Mouse (Mus musculus): ENCODE data around the gene Tmem119. TPM values are rescaled to one million over a fixed set of nuclear protein-coding genes. Genes with fewer than 3 reads are reported as not detected.

The Tmem119 gene
- total and polyA plus RNA-seq, 3 experiments = 0.13 TPM; not detected in 2

GRCm38 (mm10) chr5:113808177-113808576 lies 7.9 kb upstream of the Tmem119 start:
- no peaks in the 10 kb centered on the region for H3K36me3 ChIP-seq (ENCODE audit: control insufficient read depth in 1 of 2, insufficient read depth in 2 of 2, low read length in 2 of 2)
- no peak overlapping the region for H3K4me3 ChIP-seq (ENCODE audit: control insufficient read depth in 1 of 2, insufficient read depth in 1 of 2, low read depth in 2 of 2, low read length in 2 of 2)
- no peak for DNase-seq (ENCODE audit: low read depth, low spot score)
- H3K27ac ChIP-seq (ENCODE audit: control insufficient read depth, low read depth, low read length) = no peak overlapping the region
- H3K9ac ChIP-seq (ENCODE audit: control insufficient read depth, low read depth, low read length, poor library complexity, severe bottlenecking) = no peak overlapping the region
- TF ChIP-seq SIN3A (IDR thresholded peaks at IDR 0.05; ENCODE audit: low read length) (no peak), UBTF (IDR thresholded peaks at IDR 0.05; ENCODE audit: borderline replicate concordance, insufficient read depth, low read depth, low read length) (no peak), ELF1 (IDR thresholded peaks at IDR 0.05; ENCODE audit: low read depth, low read length) (no peak)
- no peaks in the 10 kb centered on the region for H3K9me3 ChIP-seq (replicated peaks; ENCODE audit: insufficient read depth, low read length)
- H3K27me3 ChIP-seq (ENCODE audit: control insufficient read depth in 1 of 2, insufficient read depth in 2 of 2, low read length in 2 of 2) = no peaks in the 10 kb centered on the region; a peak in 1 of 4 replicates
- no peaks in the 10 kb centered on the region for H3K79me2 ChIP-seq (ENCODE audit: control insufficient read depth, insufficient read depth, low read length, poor library complexity)
- no peaks in the 10 kb centered on the region for H3K4me1 ChIP-seq (ENCODE audit: control insufficient read depth in 1 of 2, insufficient read depth in 2 of 2, low read length in 2 of 2)

- Histone ChIP-seq H3K4me3 (ENCODE audit: control insufficient read depth in 1 of 2, insufficient read depth in 1 of 2, low read depth in 2 of 2, low read length in 2 of 2) (no peak overlapping the region), H3K79me2 (ENCODE audit: control insufficient read depth, insufficient read depth, low read length, poor library complexity) (no peaks in the 10 kb centered on the region), H3K9ac (ENCODE audit: control insufficient read depth, low read depth, low read length, poor library complexity, severe bottlenecking) (no peak overlapping the region), H3K9me3 (replicated peaks; ENCODE audit: insufficient read depth, low read length) (no peaks in the 10 kb centered on the region), H3K27me3 (ENCODE audit: control insufficient read depth in 1 of 2, insufficient read depth in 2 of 2, low read length in 2 of 2) (no peaks in the 10 kb centered on the region; a peak in 1 of 4 replicates), H3K4me1 (ENCODE audit: control insufficient read depth in 1 of 2, insufficient read depth in 2 of 2, low read length in 2 of 2) (no peaks in the 10 kb centered on the region), H3K36me3 (ENCODE audit: control insufficient read depth in 1 of 2, insufficient read depth in 2 of 2, low read length in 2 of 2) (no peaks in the 10 kb centered on the region), H3K27ac (ENCODE audit: control insufficient read depth, low read depth, low read length) (no peak overlapping the region)
- no peak for DNase-seq (ENCODE audit: low read depth, low spot score)
- TF ChIP-seq MAX (IDR thresholded peaks at IDR 0.05; ENCODE audit: low read length) (no peak), UBTF (IDR thresholded peaks at IDR 0.05; ENCODE audit: borderline replicate concordance, insufficient read depth, low read depth, low read length) (no peak), CHD1 (IDR thresholded peaks at IDR 0.05; ENCODE audit: low read depth, low read length) (no peak), POLR2AphosphoS2 (IDR thresholded peaks at IDR 0.05; ENCODE audit: low read length) (no peak), ZKSCAN1 (IDR thresholded peaks at IDR 0.05; ENCODE audit: low read depth, low read length) (no peak), CHD2 (IDR thresholded peaks at IDR 0.05; ENCODE audit: low read length) (no peak), ZC3H11A (IDR thresholded peaks at IDR 0.05; ENCODE audit: low read depth, low read length) (no peak), TBP (IDR thresholded peaks at IDR 0.05; ENCODE audit: low read depth, low read length) (no peak), ZMIZ1 (IDR thresholded peaks at IDR 0.05; ENCODE audit: low read depth, low read length) (no peak), RCOR1 (IDR thresholded peaks at IDR 0.05; ENCODE audit: low read depth, low read length) (no peak), MXI1 (IDR thresholded peaks at IDR 0.05; ENCODE audit: low read depth, low read length) (no peak), TCF12 (IDR thresholded peaks at IDR 0.05; ENCODE audit: low read depth, low read length) (no peak), NELFE (IDR thresholded peaks at IDR 0.05; ENCODE audit: low read depth, low read length) (no peak), MEF2A (IDR thresholded peaks at IDR 0.05; ENCODE audit: extremely low read depth, insufficient replicate concordance, low read depth, low read length, poor library complexity, severe bottlenecking) (no peak), POLR2A (IDR thresholded peaks at IDR 0.05; ENCODE audit: control insufficient read depth in 1 of 2, insufficient read depth in 1 of 2, low read depth in 1 of 2, low read length in 2 of 2, poor library complexity in 1 of 2) (no peak), KAT2A (conservative IDR thresholded peaks at IDR 0.05; ENCODE audit: low read depth, low read length) (no peak), ELF1 (IDR thresholded peaks at IDR 0.05; ENCODE audit: low read depth, low read length) (no peak), ETS1 (IDR thresholded peaks at IDR 0.05; ENCODE audit: low read depth, low read length) (no peak)
These were observed 7.4 kb upstream of the Tmem119 start for GRCm38 (mm10) chr5:113807712-113808111.

Measured in MEL (cell line).